Mouse (Mus musculus): ENCODE results near the gene Tpbg. TPM values are rescaled to one million over a fixed set of nuclear protein-coding genes. Genes with fewer than 3 reads are reported as not detected.

Tpbg gene
- polyA plus RNA-seq, 1 experiment, result 0.34 TPM

- no peaks in the 10 kb centered on the region for H3K27me3 ChIP-seq (ENCODE audit: control insufficient read depth, insufficient read depth, low read length)
- H3K36me3 ChIP-seq (ENCODE audit: control insufficient read depth, insufficient read depth, low read length), result no peaks in the 10 kb centered on the region
- no peak for DNase-seq (ENCODE audit: low read depth in 1 of 2, low spot score in 2 of 2)
- H3K27ac ChIP-seq (ENCODE audit: insufficient read depth, low read length), result no peak overlapping the region
- 82% methylated on average over 4 of the region's 4 CpGs for WGBS
- H3K4me1 ChIP-seq (ENCODE audit: control insufficient read depth, insufficient read depth, insufficient read length), result no peaks in the 10 kb centered on the region
- no peak for TF ChIP-seq POLR2A (IDR thresholded peaks at IDR 0.05; ENCODE audit: low read depth, low read length)
- no peak for TF ChIP-seq CTCF (IDR thresholded peaks at IDR 0.05; ENCODE audit: extremely low read depth, insufficient read depth, insufficient read length, insufficient replicate concordance)
- no peak overlapping the region for H3K4me3 ChIP-seq (ENCODE audit: extremely low read depth, insufficient read depth, insufficient read length)
Measured at GRCm38 (mm10) chr9:85854780-85855179, 12.6 kb downstream of the Tpbg start.

GRCm38 (mm10) chr9:85856511-85856910 lies 14.3 kb downstream of the Tpbg start:
- WGBS, result 69% methylated on average over 6 of the region's 6 CpGs
- TF ChIP-seq CTCF (IDR thresholded peaks at IDR 0.05; ENCODE audit: extremely low read depth, insufficient read depth, insufficient read length, insufficient replicate concordance) (no peak), POLR2A (IDR thresholded peaks at IDR 0.05; ENCODE audit: low read depth, low read length) (no peak)
- no peaks in the 10 kb centered on the region for H3K4me1 ChIP-seq (ENCODE audit: control insufficient read depth, insufficient read depth, insufficient read length)
- no peaks in the 10 kb centered on the region for H3K27me3 ChIP-seq (ENCODE audit: control insufficient read depth, insufficient read depth, low read length)
- no peak overlapping the region for H3K27ac ChIP-seq (ENCODE audit: insufficient read depth, low read length)
- no peak overlapping the region for H3K4me3 ChIP-seq (ENCODE audit: extremely low read depth, insufficient read depth, insufficient read length)
- no peaks in the 10 kb centered on the region for H3K36me3 ChIP-seq (ENCODE audit: control insufficient read depth, insufficient read depth, low read length)
- no peak for DNase-seq (ENCODE audit: low read depth in 1 of 2, low spot score in 2 of 2)

- Histone ChIP-seq H3K4me1 (ENCODE audit: control insufficient read depth, insufficient read depth, insufficient read length) (no peaks in the 10 kb centered on the region), H3K27ac (ENCODE audit: insufficient read depth, low read length) (no peak overlapping the region), H3K27me3 (ENCODE audit: control insufficient read depth, insufficient read depth, low read length) (no peaks in the 10 kb centered on the region), H3K36me3 (ENCODE audit: control insufficient read depth, insufficient read depth, low read length) (no peaks in the 10 kb centered on the region), H3K4me3 (ENCODE audit: extremely low read depth, insufficient read depth, insufficient read length) (no peak overlapping the region)
- TF ChIP-seq POLR2A (IDR thresholded peaks at IDR 0.05; ENCODE audit: low read depth, low read length), result no peak
- no peak for TF ChIP-seq CTCF (IDR thresholded peaks at IDR 0.05; ENCODE audit: extremely low read depth, insufficient read depth, insufficient read length, insufficient replicate concordance)
- WGBS, result 70% methylated on average over 4 of the region's 4 CpGs
- DNase-seq (ENCODE audit: low read depth in 1 of 2, low spot score in 2 of 2), result no peak
Measured at GRCm38 (mm10) chr9:85861065-85861464, 18.9 kb downstream of the Tpbg start.

- no peak for DNase-seq (ENCODE audit: low read depth in 1 of 2, low spot score in 2 of 2)
- H3K36me3 ChIP-seq (ENCODE audit: control insufficient read depth, insufficient read depth, low read length), result no peaks in the 10 kb centered on the region
- H3K27ac ChIP-seq (ENCODE audit: insufficient read depth, low read length), result no peak overlapping the region
- H3K4me1 ChIP-seq (ENCODE audit: control insufficient read depth, insufficient read depth, insufficient read length), result no peaks in the 10 kb centered on the region
- H3K4me3 ChIP-seq (ENCODE audit: extremely low read depth, insufficient read depth, insufficient read length), result no peak overlapping the region
- H3K27me3 ChIP-seq (ENCODE audit: control insufficient read depth, insufficient read depth, low read length), result no peaks in the 10 kb centered on the region
- WGBS, result 80% methylated on average over 6 of the region's 6 CpGs
- no peak for TF ChIP-seq POLR2A (IDR thresholded peaks at IDR 0.05; ENCODE audit: low read depth, low read length)
- TF ChIP-seq CTCF (IDR thresholded peaks at IDR 0.05; ENCODE audit: extremely low read depth, insufficient read depth, insufficient read length, insufficient replicate concordance), result no peak
Measured at GRCm38 (mm10) chr9:85862562-85862961, 20.4 kb downstream of the Tpbg start.

- Histone ChIP-seq H3K4me3 (ENCODE audit: extremely low read depth, insufficient read depth, insufficient read length) (no peak overlapping the region), H3K27ac (ENCODE audit: insufficient read depth, low read length) (no peak overlapping the region), H3K27me3 (ENCODE audit: control insufficient read depth, insufficient read depth, low read length) (no peaks in the 10 kb centered on the region), H3K4me1 (ENCODE audit: control insufficient read depth, insufficient read depth, insufficient read length) (no peaks in the 10 kb centered on the region), H3K36me3 (ENCODE audit: control insufficient read depth, insufficient read depth, low read length) (no peaks in the 10 kb centered on the region)
- WGBS, result 78% methylated on average over 7 of the region's 7 CpGs
- TF ChIP-seq POLR2A (IDR thresholded peaks at IDR 0.05; ENCODE audit: low read depth, low read length), result no peak
- TF ChIP-seq CTCF (IDR thresholded peaks at IDR 0.05; ENCODE audit: extremely low read depth, insufficient read depth, insufficient read length, insufficient replicate concordance), result no peak
- DNase-seq (ENCODE audit: low read depth in 1 of 2, low spot score in 2 of 2), result no peak
Measured at GRCm38 (mm10) chr9:85872908-85873307, 30.7 kb downstream of the Tpbg start.

- Histone ChIP-seq H3K27ac (ENCODE audit: insufficient read depth, low read length) (no peak overlapping the region), H3K27me3 (ENCODE audit: control insufficient read depth, insufficient read depth, low read length) (no peaks in the 10 kb centered on the region), H3K4me3 (ENCODE audit: extremely low read depth, insufficient read depth, insufficient read length) (no peak overlapping the region), H3K36me3 (ENCODE audit: control insufficient read depth, insufficient read depth, low read length) (no peaks in the 10 kb centered on the region), H3K4me1 (ENCODE audit: control insufficient read depth, insufficient read depth, insufficient read length) (no peaks in the 10 kb centered on the region)
- TF ChIP-seq CTCF (IDR thresholded peaks at IDR 0.05; ENCODE audit: extremely low read depth, insufficient read depth, insufficient read length, insufficient replicate concordance), result no peak
- no peak for TF ChIP-seq POLR2A (IDR thresholded peaks at IDR 0.05; ENCODE audit: low read depth, low read length)
- 77% methylated on average over 5 of the region's 5 CpGs for WGBS
- DNase-seq (ENCODE audit: low read depth in 1 of 2, low spot score in 2 of 2), result no peak
Measured at GRCm38 (mm10) chr9:85893681-85894080, 51.5 kb downstream of the Tpbg start.

Other genes with a start within 250 kb of the Tpbg start
- 4.3 and 4.4 TPM in 2 replicates for gene Ibtk, start 93.0 kb upstream of the Tpbg start, polyA plus RNA-seq (2012; rRNA removed)

Data from spleen, adult 2 months (tissue).